ENCODE assay signal across 10 mouse cellular contexts in the genomic region with DNA sequence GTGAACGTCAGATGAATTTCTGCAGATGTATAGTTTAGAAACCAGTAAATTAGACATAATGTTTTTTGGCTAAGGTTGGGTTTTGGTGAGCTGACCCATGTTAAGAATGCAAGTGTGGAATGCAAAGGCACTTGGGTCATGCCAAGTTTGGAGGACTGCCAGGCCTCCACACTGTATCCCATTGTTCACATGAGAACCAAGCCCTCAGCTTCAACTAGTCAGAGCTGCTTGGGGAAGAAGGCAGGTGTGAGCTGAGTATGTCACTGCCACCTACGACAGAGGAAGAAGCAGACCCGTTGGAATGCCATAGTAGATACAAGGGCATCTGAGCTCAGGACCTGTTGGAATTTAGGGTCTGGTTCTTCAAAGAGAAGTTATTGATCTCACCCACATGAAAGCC. TPM values are rescaled to one million over a fixed set of nuclear protein-coding genes. Genes with fewer than 3 reads are reported as not detected.
A peak's percentile ranks its signal among the peaks of the same experiment; 100 is the strongest.
DNase-seq lines count a peak whose midpoint lies in the region; ATAC-seq and TF ChIP-seq lines count a peak whose summit lies in the region.
"Had no signal": no experiment of that assay in that cellular context is flagged by ENCODE, and none has a peak within 500 bp of the region (broad histone marks: within the 10 kb centered on the region; RNA-seq: fewer than 3 reads in every experiment).

No protein-coding gene starts in this region.

- no peaks in the 10 kb centered on the region for H3K27me3 ChIP-seq in forebrain, embryonic 16.5 days (replicated peaks; ENCODE audit: control insufficient read depth, insufficient read depth, low read length)
- H3K27me3 ChIP-seq in forebrain, embryonic 12.5 days = no peaks in the 10 kb centered on the region
- no peaks in the 10 kb centered on the region for H3K27me3 ChIP-seq in Patski
- no peaks in the 10 kb centered on the region for H3K27me3 ChIP-seq in kidney, embryonic 15.5 days

- H3K4me3 ChIP-seq in forebrain, embryonic 16.5 days (replicated peaks; ENCODE audit: low read length) = no peak overlapping the region
- H3K4me3 ChIP-seq in forebrain, embryonic 12.5 days (replicated peaks) = no peak overlapping the region
- H3K4me3 ChIP-seq in kidney, embryonic 15.5 days (replicated peaks) = no peak overlapping the region

- no peak overlapping the region for H3K27ac ChIP-seq in forebrain, embryonic 16.5 days (ENCODE audit: low read length)
- H3K27ac ChIP-seq in forebrain, embryonic 12.5 days = no peak overlapping the region
- no peak overlapping the region for H3K27ac ChIP-seq in kidney, embryonic 15.5 days
- H3K27ac ChIP-seq: liver, embryonic 14.5 days had no signal

- TF ChIP-seq CTCF in Patski (IDR thresholded peaks at IDR 0.05) = no peak

- H3K9me3 ChIP-seq in forebrain, embryonic 16.5 days (ENCODE audit: control insufficient read depth, low read length) = no peaks in the 10 kb centered on the region
- H3K9me3 ChIP-seq in forebrain, embryonic 12.5 days = no peaks in the 10 kb centered on the region
- no peaks in the 10 kb centered on the region for H3K9me3 ChIP-seq in kidney, embryonic 15.5 days (replicated peaks)

- H3K9ac ChIP-seq in forebrain, embryonic 16.5 days (replicated peaks; ENCODE audit: low read depth, low read length) = no peak overlapping the region
- no peak overlapping the region for H3K9ac ChIP-seq in forebrain, embryonic 12.5 days
- H3K9ac ChIP-seq in kidney, embryonic 15.5 days = no peak overlapping the region
- H3K9ac ChIP-seq: liver, embryonic 14.5 days had no signal

- POLR2A ChIA-PET in Patski (lab: Charles Lee) = interaction anchor here (0.6 kb wide), 1 partner anchor 33 kb away, joined by 6 read pairs; no protein-coding TSS in a partner anchor

- DNase-seq in left cerebral cortex, postnatal 4 days = peak; percentile 21
- no peak for DNase-seq in left cerebral cortex, adult 18-20 months (ENCODE audit: low spot score in 2 of 2)
- DNase-seq in Patski (ENCODE audit: low read depth, low spot score) = no peak
- no peak for DNase-seq in yolk sac, embryonic 10.5 days (ENCODE audit: low spot score)
- DNase-seq in layer of hippocampus, adult 8-10 months (ENCODE audit: low spot score in 2 of 2) = no peak
- DNase-seq: layer of hippocampus, postnatal 36 days had no signal

- H3K36me3 ChIP-seq in forebrain, embryonic 16.5 days (ENCODE audit: control insufficient read depth, insufficient read depth) = peaks cover 10% of the 10 kb centered on the region
- H3K36me3 ChIP-seq in forebrain, embryonic 12.5 days (replicated peaks) = peaks cover 10% of the 10 kb centered on the region; the same call in 1 of the 2 replicates
- H3K36me3 ChIP-seq in kidney, embryonic 15.5 days = peaks cover 4% of the 10 kb centered on the region; the same call in 1 of the 2 replicates

- peaks cover 6% of the 10 kb centered on the region; the same call in 1 of the 2 replicates for H3K4me1 ChIP-seq in forebrain, embryonic 16.5 days (replicated peaks; ENCODE audit: control insufficient read depth, insufficient read depth, low read length)
- 0 out of 2 replicates have a peak, but pooled peaks cover 3% of the 10 kb centered on the region for H3K4me1 ChIP-seq in forebrain, embryonic 12.5 days
- H3K4me1 ChIP-seq in kidney, embryonic 15.5 days = no peaks in the 10 kb centered on the region

- 49% methylated on average over 3 of the region's 3 CpGs for WGBS in forebrain, embryonic 16.5 days
- 87% methylated on average over 3 of the region's 3 CpGs for WGBS in forebrain, embryonic 12.5 days
- WGBS in kidney, embryonic 15.5 days = 65% methylated on average over 3 of the region's 3 CpGs

- intact Hi-C loops in left cerebral cortex, postnatal 4 days (cut with DNase I) = loop anchor here (10.0 kb wide), 1 partner anchor 91 kb away; no protein-coding TSS in a partner anchor

- in situ Hi-C loops in Patski (cut with MboI; ENCODE audit: low pct_unique_long_range_greater_than_20kb) = no loop called here

- CTCF ChIA-PET in Patski (lab: Charles Lee) = interaction anchor here (1.0 to 2.6 kb wide), 6 partner anchors 9 to 30 kb away, joined by 3 to 8 read pairs (median 3); no protein-coding TSS in a partner anchor

- no peak overlapping the region for H3K4me2 ChIP-seq in forebrain, embryonic 16.5 days (ENCODE audit: low read length)
- H3K4me2 ChIP-seq in forebrain, embryonic 12.5 days = no peak overlapping the region
- H3K4me2 ChIP-seq in kidney, embryonic 15.5 days = no peak overlapping the region

- ATAC-seq in forebrain, embryonic 16.5 days = peak; percentile 45; the same call in 1 of the 2 replicates
- ATAC-seq in forebrain, embryonic 12.5 days (ENCODE audit: low FRiP score) = no peak
- peak; percentile 73 for ATAC-seq in Patski
- ATAC-seq in kidney, embryonic 15.5 days (replicated peaks; ENCODE audit: low FRiP score) = 0 out of 2 replicates have a peak, but pooled peaks have one; percentile 49

RNA-seq across cellular contexts. Expression of a gene that starts 54.6 kb away (rescaled TPM):
- 27.9 and 28.0 TPM in 2 replicates for polyA plus RNA-seq in forebrain, embryonic 16.5 days (2015; fragmentation: Nextera tagmentation; extraction: Ambion mirVana)
- 32.5 and 32.7 TPM in 2 replicates for polyA plus RNA-seq in forebrain, embryonic 12.5 days (2016; fragmentation: Nextera tagmentation; extraction: Ambion mirVana)
- 10 to 100 TPM; 25.4 to 27.0 TPM for total RNA-seq in left cerebral cortex, postnatal 4 days (2021)
- total RNA-seq in left cerebral cortex, adult 18-20 months (2021) = 10 to 100 TPM; 19.7 to 21.5 TPM
- 42.4 TPM for polyA plus RNA-seq in Patski (2021)
- polyA plus RNA-seq in kidney, embryonic 15.5 days (2015; fragmentation: Nextera tagmentation; extraction: Ambion mirVana) = 29.0 and 32.2 TPM in 2 replicates
- 10 to 100 TPM; 18.4 to 25.5 (median 21.9) TPM for total RNA-seq in layer of hippocampus, adult 8-10 months (2022)
